Mouse (Mus musculus) CD4-positive, CD25-positive, alpha-beta regulatory T cell, adult 2 months (primary cell): ENCODE data around the gene Dnah7a.
"Not testable (repeated sequence)": the region's sequence is repeated elsewhere in the genome, so short reads cannot be mapped to it uniquely, and the experiment has no call there.

Source experiments
- DNase-seq: peaks from one replicate; pipeline ENCODE4 v3.0.0-alpha.2; 2012; ENCODE audit warnings: low read depth, low spot score

Gene Dnah7a

GRCm38 (mm10) chr1:53706431-53707361, at the start of gene Dnah7a:
Gene Dnah7a (minus strand): TSS chr1:53706784.
- DNase-seq, result peak; percentile 72

DNA sequence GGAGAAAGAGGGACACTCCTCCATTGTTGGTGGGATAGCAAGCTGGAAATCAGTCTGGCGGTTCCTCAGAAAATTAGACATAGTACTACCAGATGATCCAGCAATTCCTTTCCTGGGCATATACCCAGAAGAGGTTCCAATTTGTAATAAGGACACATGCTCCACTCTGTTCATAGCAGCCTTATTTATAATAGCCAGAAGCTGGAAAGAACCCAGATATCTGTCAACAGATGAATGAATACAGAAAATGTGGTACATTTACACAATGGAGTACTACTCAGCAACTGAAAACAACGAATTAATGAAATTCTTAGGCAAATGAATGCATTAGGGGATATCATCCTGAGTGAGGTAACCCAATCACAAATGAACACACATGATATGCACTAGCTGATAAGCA, 46.9 kb upstream of the Dnah7a start:
- DNase-seq, result not testable (repeated sequence)

DNA sequence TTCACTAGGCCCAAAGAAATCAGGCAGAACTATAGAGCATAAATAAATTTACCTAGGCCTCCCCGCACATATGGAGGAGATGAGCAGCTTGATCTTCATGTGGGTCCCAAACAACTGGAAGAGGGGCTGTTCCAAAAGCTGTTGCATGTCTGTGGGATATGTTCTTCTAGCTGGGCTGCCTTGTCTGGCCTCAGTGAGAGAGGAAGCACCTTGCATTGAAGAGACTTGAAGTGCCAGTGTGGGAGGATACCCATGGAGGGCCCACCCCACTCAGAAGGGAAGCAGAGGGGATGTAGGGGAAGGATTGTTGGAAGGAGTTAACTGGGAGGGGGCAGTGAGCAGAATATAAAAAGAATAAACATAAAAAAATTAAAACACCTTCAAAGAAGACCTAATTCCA, 44.6 kb upstream of the Dnah7a start:
- no peak for DNase-seq

GRCm38 (mm10) chr1:53750697-53751096, 44.1 kb upstream of the Dnah7a start:
- DNase-seq, result not testable (repeated sequence)

GRCm38 (mm10) chr1:53749881-53750385, 43.3 kb upstream of the Dnah7a start:
- not testable (repeated sequence) for DNase-seq

DNA sequence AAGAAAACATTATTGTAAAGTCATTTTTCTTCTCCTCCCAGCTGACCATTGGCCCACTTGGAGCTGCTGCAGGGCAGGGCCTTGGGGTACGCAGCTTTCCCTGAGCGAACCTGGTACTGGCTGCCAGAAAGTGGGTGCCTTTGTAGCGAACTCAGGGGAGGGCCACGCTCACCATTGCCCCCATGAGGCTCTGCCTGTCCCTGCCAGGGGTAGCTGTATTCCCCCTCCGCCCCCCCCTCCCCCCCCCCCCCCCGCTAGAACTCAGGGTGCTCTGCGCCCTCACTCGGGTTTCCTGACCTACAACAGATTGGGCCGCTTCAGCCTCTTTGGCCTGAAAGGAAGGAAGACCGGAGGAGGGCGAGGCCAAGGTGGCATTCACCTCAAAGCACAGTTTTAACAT, 42.0 kb upstream of the Dnah7a start:
- peak; percentile 22 for DNase-seq

GRCm38 (mm10) chr1:53746001-53746400, 39.4 kb upstream of the Dnah7a start:
- no peak for DNase-seq

DNA sequence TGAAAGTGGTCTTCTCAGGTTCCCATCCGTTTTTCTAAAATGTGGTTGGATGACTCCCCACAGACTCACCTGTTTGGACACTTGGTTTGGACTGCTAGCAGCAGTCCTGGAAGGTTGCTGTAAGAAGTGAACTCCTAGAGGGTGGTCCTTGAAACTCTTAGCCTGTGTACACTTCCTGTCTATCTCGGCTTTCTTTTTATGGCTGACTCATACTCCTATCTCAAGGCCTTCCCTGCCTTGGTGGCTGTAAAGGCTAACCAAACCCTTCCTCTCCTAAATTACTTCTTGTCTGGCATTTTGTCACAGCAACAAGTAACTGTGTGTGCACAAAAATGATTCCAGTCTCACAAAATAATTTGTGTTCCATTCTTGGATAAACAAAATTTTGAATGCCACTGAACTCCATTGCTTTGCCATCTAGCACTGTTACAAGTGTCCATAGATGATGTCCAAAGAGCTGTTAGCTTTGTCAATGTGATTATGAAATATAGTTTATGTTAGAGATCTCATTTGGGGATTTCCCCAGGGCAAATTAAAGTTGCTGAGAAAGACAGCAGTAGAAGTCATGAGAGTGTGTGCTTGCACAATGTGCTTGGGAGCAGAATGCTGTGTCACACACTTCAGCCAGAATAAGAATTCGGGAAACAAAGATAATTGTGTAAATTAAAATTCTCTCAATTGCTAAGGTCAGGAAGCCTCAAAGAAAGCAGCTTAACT, 35.3 kb upstream of the Dnah7a start:
- no peak for DNase-seq

DNA sequence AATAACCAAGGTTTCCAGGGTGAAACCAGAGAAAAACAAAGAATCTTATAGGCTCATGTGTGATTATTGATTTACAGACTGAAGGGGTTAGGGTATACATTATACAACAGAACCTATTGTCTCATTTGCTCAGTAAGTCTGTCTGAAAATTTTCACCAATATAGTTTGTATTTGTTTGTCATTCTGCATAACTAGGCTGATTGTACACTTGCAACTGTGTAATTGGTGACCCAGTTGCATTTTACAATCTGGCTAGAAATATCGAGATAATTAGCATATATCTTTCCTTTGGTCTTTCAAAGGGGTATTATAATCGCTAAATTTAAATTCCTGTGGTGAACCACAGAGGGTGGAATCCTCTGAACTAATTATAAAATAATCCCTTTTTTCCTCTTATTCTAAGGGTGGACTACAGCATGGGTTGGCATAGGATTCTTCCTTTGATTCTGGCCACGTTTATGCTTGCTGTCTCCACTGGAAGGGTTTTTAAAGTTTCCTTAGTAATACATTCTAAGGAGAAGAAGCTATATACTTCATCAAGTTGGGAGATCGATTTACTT, 34.3 kb upstream of the Dnah7a start:
- DNase-seq, result no peak

GRCm38 (mm10) chr1:53740077-53740776, 33.6 kb upstream of the Dnah7a start:
- not testable (repeated sequence) for DNase-seq

GRCm38 (mm10) chr1:53736583-53736982, 30.0 kb upstream of the Dnah7a start:
- DNase-seq, result no peak

DNA sequence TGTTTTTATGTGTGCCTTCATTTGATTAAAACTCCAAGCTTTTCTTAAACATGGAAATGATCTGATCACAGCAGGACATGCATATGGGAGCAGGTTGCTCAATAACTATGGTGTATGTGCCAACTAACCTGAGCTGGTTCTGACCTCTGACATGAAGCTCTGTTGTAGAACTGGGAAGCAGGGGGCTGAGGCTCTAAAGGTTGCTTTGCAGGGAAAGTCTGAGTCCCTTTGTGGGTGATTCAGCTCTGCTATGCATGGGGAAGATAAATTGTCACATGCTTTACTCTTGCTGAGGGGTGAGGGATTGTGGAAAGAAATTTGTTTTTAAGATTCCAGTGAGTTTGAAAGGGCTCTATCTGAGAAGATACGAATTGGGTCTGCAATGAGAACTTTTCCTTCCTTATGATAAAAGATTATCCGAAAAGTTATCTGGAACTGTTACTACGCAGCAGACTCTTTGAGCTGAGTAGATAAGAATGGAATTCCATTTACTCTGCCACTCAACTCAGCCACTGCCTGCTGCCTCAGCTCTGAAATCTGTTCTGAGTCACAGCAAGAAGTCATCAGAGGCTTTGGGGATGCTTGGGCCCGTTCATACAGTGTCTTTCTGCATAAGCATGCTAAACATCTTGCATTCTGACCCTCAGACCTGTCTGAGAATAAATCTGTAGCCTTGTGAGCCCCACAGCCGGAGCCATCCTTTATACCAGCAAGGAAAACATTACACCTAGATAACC, 22.1 kb upstream of the Dnah7a start:
- DNase-seq, result no peak

GRCm38 (mm10) chr1:53726883-53727282, 20.3 kb upstream of the Dnah7a start:
- DNase-seq, result no peak

DNA sequence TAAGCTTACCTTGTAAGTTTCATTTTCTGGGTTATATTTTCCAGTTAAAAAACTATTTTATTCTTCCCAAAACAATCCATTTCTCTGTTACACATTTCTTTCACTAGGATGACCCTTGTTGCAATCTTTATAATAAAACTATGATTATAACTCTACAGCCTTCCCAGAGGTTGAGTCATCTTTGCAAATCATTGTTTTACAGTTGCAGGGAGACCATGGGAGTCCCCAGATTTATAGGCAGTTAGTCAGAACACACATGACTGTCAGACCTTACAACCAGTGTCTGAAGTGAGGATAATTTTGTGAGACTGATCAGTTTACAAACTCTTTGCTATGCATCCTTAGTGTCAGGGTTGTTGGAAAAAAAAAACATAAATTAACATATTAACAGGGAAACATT, 14.8 kb upstream of the Dnah7a start:
- no peak for DNase-seq

GRCm38 (mm10) chr1:53720601-53721351, 14.2 kb upstream of the Dnah7a start:
- DNase-seq, result no peak

GRCm38 (mm10) chr1:53715966-53716515, 9.5 kb upstream of the Dnah7a start:
- DNase-seq, result no peak

DNA sequence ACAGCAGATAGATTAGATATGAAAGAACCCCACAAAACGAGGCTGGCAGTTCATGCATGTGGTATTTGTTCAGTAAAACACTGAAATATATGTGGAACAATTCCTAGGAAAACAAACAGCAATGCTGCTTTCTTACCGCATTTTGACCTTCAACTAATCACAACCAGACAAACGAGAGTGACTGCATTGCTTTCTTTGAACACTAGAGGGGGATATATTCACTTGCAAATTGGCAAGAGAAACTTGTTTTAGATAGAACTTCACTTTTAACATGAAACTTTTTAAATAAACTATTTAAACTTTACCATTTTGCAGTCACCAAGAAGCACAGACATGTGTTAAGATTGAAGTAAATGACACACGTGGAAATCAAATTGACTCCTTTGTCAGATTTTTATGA, 8.9 kb upstream of the Dnah7a start:
- DNase-seq, result peak; percentile 83

- not testable (repeated sequence) for DNase-seq
These were observed 6.8 kb upstream of the Dnah7a start for GRCm38 (mm10) chr1:53713383-53713782.

- DNase-seq, result no peak
These were observed 4.5 kb upstream of the Dnah7a start for GRCm38 (mm10) chr1:53711069-53711468.

GRCm38 (mm10) chr1:53709602-53710001, 3.0 kb upstream of the Dnah7a start:
- DNase-seq, result not testable (repeated sequence)
